Mouse (Mus musculus) ES-Bruce4 (cell line): ENCODE measurements around the gene Sf3b1.

Experiments
- EP300 ChIP-seq: IDR thresholded peaks from 2 replicates; pipeline ENCODE4 v1.6.1; 2011; ENCODE audit warnings: low read depth, low read length; ENCODE audit not compliant: insufficient read depth
- POLR2A ChIP-seq: IDR thresholded peaks from one replicate; pipeline ENCODE4 v1.8.1; 2011; ENCODE audit warnings: low read length; ENCODE audit not compliant: insufficient read depth

DNA sequence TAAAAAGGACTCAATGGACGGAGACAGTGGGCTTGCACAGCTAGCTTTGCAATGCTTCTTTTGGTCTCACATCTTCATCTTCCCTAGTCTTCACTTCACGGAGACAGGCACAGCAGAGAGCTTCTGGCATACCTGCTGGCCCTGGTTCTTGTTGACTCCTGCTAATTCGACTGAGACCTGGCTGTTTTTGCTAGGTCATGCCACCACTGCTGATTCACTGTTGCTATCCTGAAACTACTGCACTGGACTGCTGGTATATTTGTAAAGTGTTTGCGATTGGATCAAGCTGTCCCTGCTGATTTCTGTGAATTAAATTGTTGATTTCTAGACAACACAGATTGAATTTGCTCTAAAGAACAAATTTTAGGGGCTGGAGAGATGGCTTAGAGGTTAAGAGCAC is 14.4 kb upstream of the Sf3b1 start:
- TF ChIP-seq EP300 (no peak), POLR2A (no peak)
